ENCODE assay signal across 9 mouse cellular contexts in genomic region chr1:118772261-118772660, GRCm38 (mm10).
DNase-seq lines count a peak whose midpoint lies in the region; ATAC-seq and TF ChIP-seq lines count a peak whose summit lies in the region.
"Had no signal": no experiment of that assay in that cellular context is flagged by ENCODE, and none has a peak within 500 bp of the region (broad histone marks: within the 10 kb centered on the region; RNA-seq: fewer than 3 reads in every experiment).

No protein-coding gene starts in this region.

- peaks cover 3% of the 10 kb centered on the region; the same call in 1 of the 2 replicates for H3K4me1 ChIP-seq in hindbrain, embryonic 11.5 days (replicated peaks; ENCODE audit: control insufficient read depth, insufficient read depth, low read length)
- H3K4me1 ChIP-seq in hindbrain, embryonic 13.5 days (replicated peaks) = peaks cover 24% of the 10 kb centered on the region
- no peaks in the 10 kb centered on the region for H3K4me1 ChIP-seq in embryonic facial prominence, embryonic 11.5 days (ENCODE audit: control insufficient read depth, insufficient read depth, low read length)
- H3K4me1 ChIP-seq in olfactory bulb, adult 2 months (ENCODE audit: control insufficient read depth, insufficient read depth, low read length) = peaks cover 3% of the 10 kb centered on the region
- H3K4me1 ChIP-seq: lung, embryonic 15.5 days had no signal

- H3K27ac ChIP-seq in hindbrain, embryonic 11.5 days (ENCODE audit: low read depth, low read length) = no peak overlapping the region
- no peak overlapping the region for H3K27ac ChIP-seq in hindbrain, embryonic 13.5 days
- H3K27ac ChIP-seq in embryonic facial prominence, embryonic 11.5 days (replicated peaks; ENCODE audit: low read depth, low read length) = no peak overlapping the region
- H3K27ac ChIP-seq in olfactory bulb, adult 2 months (ENCODE audit: insufficient read depth, low read depth, low read length) = no peak overlapping the region
- H3K27ac ChIP-seq: lung, embryonic 15.5 days had no signal

- no peak for ATAC-seq in hindbrain, embryonic 11.5 days (ENCODE audit: low FRiP score)
- no peak for ATAC-seq in hindbrain, embryonic 13.5 days (ENCODE audit: low FRiP score)
- no peak for ATAC-seq in embryonic facial prominence, embryonic 11.5 days (replicated peaks; ENCODE audit: insufficient number of reproducible peaks, low FRiP score, low TSS enrichment, low read depth)

- intact Hi-C loops in left cerebral cortex, postnatal 36 days (cut with DNase I) = no loop called here

- peak; percentile 39; the same call in 1 of the 2 replicates for TF ChIP-seq CTCF in olfactory bulb, adult 2 months (IDR thresholded peaks at IDR 0.05; ENCODE audit: insufficient read depth, low read depth, low read length)

- 16% methylated on average over 9 of the region's 9 CpGs for WGBS in hindbrain, embryonic 11.5 days
- 17% methylated on average over 9 of the region's 9 CpGs for WGBS in hindbrain, embryonic 13.5 days
- WGBS in embryonic facial prominence, embryonic 11.5 days = 11% methylated on average over 9 of the region's 9 CpGs
- 18% methylated on average over 9 of the region's 9 CpGs for WGBS in olfactory bulb, adult 2 months

- peak; percentile 80 for DNase-seq in hindbrain, embryonic 11.5 days (ENCODE audit: low spot score)
- peak; percentile 75 for DNase-seq in adrenal gland, postnatal 25 days
- DNase-seq in embryonic facial prominence, embryonic 11.5 days (ENCODE audit: low spot score) = peak; percentile 80
- peak; percentile 80 for DNase-seq in heart, postnatal 4 days
- peak; percentile 20 to 30 for DNase-seq in left cerebral cortex, postnatal 36 days (ENCODE audit: low spot score in 2 of 2)
- DNase-seq in thymus, postnatal 14 days = peak; percentile 63

- H3K9ac ChIP-seq in hindbrain, embryonic 11.5 days (ENCODE audit: low read depth, low read length) = no peak overlapping the region
- H3K9ac ChIP-seq in hindbrain, embryonic 13.5 days = no peak overlapping the region
- no peak overlapping the region for H3K9ac ChIP-seq in embryonic facial prominence, embryonic 11.5 days (replicated peaks; ENCODE audit: low read length)
- H3K9ac ChIP-seq: lung, embryonic 15.5 days had no signal

- H3K36me3 ChIP-seq in hindbrain, embryonic 11.5 days (ENCODE audit: control insufficient read depth, insufficient read depth, low read length) = no peaks in the 10 kb centered on the region
- no peaks in the 10 kb centered on the region for H3K36me3 ChIP-seq in hindbrain, embryonic 13.5 days
- H3K36me3 ChIP-seq in embryonic facial prominence, embryonic 11.5 days (replicated peaks; ENCODE audit: control insufficient read depth, insufficient read depth, low read depth, low read length) = no peaks in the 10 kb centered on the region
- H3K36me3 ChIP-seq: lung, embryonic 15.5 days had no signal

- H3K9me3 ChIP-seq in hindbrain, embryonic 11.5 days (ENCODE audit: control insufficient read depth, low read length) = no peaks in the 10 kb centered on the region
- no peaks in the 10 kb centered on the region for H3K9me3 ChIP-seq in hindbrain, embryonic 13.5 days
- no peaks in the 10 kb centered on the region for H3K9me3 ChIP-seq in embryonic facial prominence, embryonic 11.5 days (replicated peaks; ENCODE audit: control insufficient read depth, low read length)
- H3K9me3 ChIP-seq: lung, embryonic 15.5 days had no signal

- H3K4me2 ChIP-seq in hindbrain, embryonic 11.5 days (replicated peaks; ENCODE audit: low read depth, low read length) = no peak overlapping the region
- H3K4me2 ChIP-seq in hindbrain, embryonic 13.5 days = no peak overlapping the region
- no peak overlapping the region for H3K4me2 ChIP-seq in embryonic facial prominence, embryonic 11.5 days (ENCODE audit: low read depth, low read length)
- H3K4me2 ChIP-seq: lung, embryonic 15.5 days had no signal

- no peak for TF ChIP-seq POLR2A in olfactory bulb, adult 2 months (IDR thresholded peaks at IDR 0.05; ENCODE audit: insufficient read depth, low read depth, low read length)

- H3K4me3 ChIP-seq in hindbrain, embryonic 11.5 days (ENCODE audit: low read depth, low read length) = no peak overlapping the region
- H3K4me3 ChIP-seq in hindbrain, embryonic 13.5 days = no peak overlapping the region
- no peak overlapping the region for H3K4me3 ChIP-seq in embryonic facial prominence, embryonic 11.5 days (ENCODE audit: low read depth, low read length)
- H3K4me3 ChIP-seq in olfactory bulb, adult 2 months (ENCODE audit: insufficient read depth, low read depth, low read length) = no peak overlapping the region
- H3K4me3 ChIP-seq: lung, embryonic 15.5 days had no signal

- no peaks in the 10 kb centered on the region for H3K27me3 ChIP-seq in hindbrain, embryonic 11.5 days (ENCODE audit: control insufficient read depth, insufficient read depth, low read length)
- peaks cover 29% of the 10 kb centered on the region for H3K27me3 ChIP-seq in hindbrain, embryonic 13.5 days
- H3K27me3 ChIP-seq in embryonic facial prominence, embryonic 11.5 days (ENCODE audit: control insufficient read depth, insufficient read depth, low read length) = no peaks in the 10 kb centered on the region

Comparison
In these comparisons a context has a peak if more than half of its experiments do, and no peak if none do; other contexts are left out.
1. DNase-seq: peak in every context shown above with its lines; median percentile 80 in hindbrain, embryonic 11.5 days; 80 in embryonic facial prominence, embryonic 11.5 days; 80 in heart, postnatal 4 days; 75 in adrenal gland, postnatal 25 days; 63 in thymus, postnatal 14 days; 25 in left cerebral cortex, postnatal 36 days.